Mouse (Mus musculus) liver, embryonic 16.5 days (tissue): Measurements from ENCODE around the gene Gm5108. TPM values are rescaled to one million over a fixed set of nuclear protein-coding genes. Genes with fewer than 3 reads are reported as not detected.

Source experiments
- ATAC-seq: fragments of 200-750 bp; cut with Nextera tagmentation; 2 replicates; pipeline ENCODE4 v1.8.0; 2017; ENCODE audit warnings: low read depth, mild to moderate bottlenecking, moderate number of reproducible peaks, moderate library complexity
- H3K27ac ChIP-seq: fragments of 300-500 bp; sonication (generic); 2 replicates; pipeline ENCODE4 v1.5.1; 2014; ENCODE audit warnings: mild to moderate bottlenecking, low read length
- H3K27me3 ChIP-seq: fragments of 300-500 bp; sonication (generic); 2 replicates; pipeline ENCODE4 v1.6.1; 2014; ENCODE audit warnings: low read depth, low read length, mixed read lengths; ENCODE audit not compliant: control insufficient read depth, insufficient read depth
- H3K36me3 ChIP-seq: fragments of 300-500 bp; sonication (generic); 2 replicates; pipeline ENCODE4 v1.6.1; 2014; ENCODE audit warnings: mild to moderate bottlenecking; ENCODE audit not compliant: control insufficient read depth, insufficient read depth
- H3K4me1 ChIP-seq: fragments of 300-500 bp; sonication (generic); 2 replicates; pipeline ENCODE4 v1.6.1; 2014; ENCODE audit warnings: low read depth, low read length, mixed read lengths; ENCODE audit not compliant: control insufficient read depth
- H3K4me2 ChIP-seq: fragments of 300-500 bp; sonication (generic); 2 replicates; pipeline ENCODE4 v1.6.1; 2014; ENCODE audit warnings: low read depth, low read length, mixed read lengths
- H3K4me3 ChIP-seq: fragments of 300-500 bp; sonication (generic); 2 replicates; pipeline ENCODE4 v1.5.1; 2014; ENCODE audit warnings: low read depth, mild to moderate bottlenecking, low read length
- H3K9ac ChIP-seq: fragments of 300-500 bp; sonication (generic); 2 replicates; pipeline ENCODE4 v1.6.1; 2014; ENCODE audit warnings: low read depth, low read length
- H3K9me3 ChIP-seq: fragments of 300-500 bp; sonication (generic); replicated peaks from 2 replicates; pipeline ENCODE4 v1.6.1; 2016; ENCODE audit warnings: low read length; ENCODE audit not compliant: control insufficient read depth
- WGBS: fragments of 180-500 bp; shearing (Covaris S2); extraction: QIAGEN DNeasy Blood & Tissue Kit; methylation state at CpG from one replicate; pipeline ENCODE4 v1.1.7; 2014; ENCODE audit not compliant: insufficient replicate concordance; 5-methylcytosine and 5-hydroxymethylcytosine counted together
- polyA plus RNA-seq: library from polyadenylated mRNA; unstranded; fragments of >200 nt; fragmentation: Nextera tagmentation; extraction: Ambion mirVana; gene quantifications from 2 replicates; pipeline ENCODE4 v1.2.1, GENCODE M21; 2015

The Gm5108 gene
- polyA plus RNA-seq, 1 experiment from 2014 or later, result not detected

GRCm38 (mm10) chr5:68004419-68004818 lies 63.0 kb downstream of the Gm5108 start:
- Histone ChIP-seq H3K4me3 (no peak overlapping the region), H3K36me3 (no peaks in the 10 kb centered on the region), H3K4me2 (no peak overlapping the region), H3K4me1 (no peaks in the 10 kb centered on the region), H3K27ac (no peak overlapping the region), H3K9ac (no peak overlapping the region), H3K9me3 (no peaks in the 10 kb centered on the region), H3K27me3 (no peaks in the 10 kb centered on the region)
- 67% methylated on average over 2 of the region's 2 CpGs for WGBS
- ATAC-seq, result no peak

GRCm38 (mm10) chr5:68007074-68007473 lies 65.6 kb downstream of the Gm5108 start:
- Histone ChIP-seq H3K27ac (no peak overlapping the region), H3K9ac (no peak overlapping the region), H3K36me3 (no peaks in the 10 kb centered on the region), H3K4me1 (no peaks in the 10 kb centered on the region), H3K9me3 (no peaks in the 10 kb centered on the region), H3K4me2 (no peak overlapping the region), H3K27me3 (no peaks in the 10 kb centered on the region), H3K4me3 (no peak overlapping the region)
- no peak for ATAC-seq
- WGBS, result 34% methylated on average over 4 of the region's 4 CpGs

GRCm38 (mm10) chr5:68011569-68011968 lies 70.1 kb downstream of the Gm5108 start:
- H3K4me2 ChIP-seq, result no peak overlapping the region
- no peak overlapping the region for H3K4me3 ChIP-seq
- no peak overlapping the region for H3K27ac ChIP-seq
- H3K4me1 ChIP-seq, result no peaks in the 10 kb centered on the region
- H3K36me3 ChIP-seq, result no peaks in the 10 kb centered on the region
- no peak overlapping the region for H3K9ac ChIP-seq
- WGBS, result 42% methylated on average over 3 of the region's 3 CpGs
- ATAC-seq, result no peak
- H3K27me3 ChIP-seq, result no peaks in the 10 kb centered on the region
- H3K9me3 ChIP-seq, result no peaks in the 10 kb centered on the region

GRCm38 (mm10) chr5:68012618-68013017 lies 71.1 kb downstream of the Gm5108 start:
- Histone ChIP-seq H3K4me1 (no peaks in the 10 kb centered on the region), H3K36me3 (no peaks in the 10 kb centered on the region), H3K9ac (no peak overlapping the region), H3K4me3 (no peak overlapping the region), H3K27me3 (no peaks in the 10 kb centered on the region), H3K9me3 (no peaks in the 10 kb centered on the region), H3K27ac (no peak overlapping the region), H3K4me2 (no peak overlapping the region)
- 6% methylated on average over 4 of the region's 4 CpGs for WGBS
- ATAC-seq, result no peak

GRCm38 (mm10) chr5:68020870-68021269 lies 79.4 kb downstream of the Gm5108 start:
- H3K4me3 ChIP-seq, result no peak overlapping the region
- H3K4me2 ChIP-seq, result no peak overlapping the region
- no peaks in the 10 kb centered on the region for H3K4me1 ChIP-seq
- no peak overlapping the region for H3K27ac ChIP-seq
- no peaks in the 10 kb centered on the region for H3K9me3 ChIP-seq
- 49% methylated on average over 2 of the region's 2 CpGs for WGBS
- ATAC-seq, result no peak
- H3K27me3 ChIP-seq, result no peaks in the 10 kb centered on the region
- no peak overlapping the region for H3K9ac ChIP-seq
- H3K36me3 ChIP-seq, result no peaks in the 10 kb centered on the region

Other genes with a start within 250 kb of the Gm5108 start
- 40.9 and 48.4 TPM in 2 replicates for gene Atp8a1, start 94.2 kb upstream of the Gm5108 start, polyA plus RNA-seq
- not detected in 2 replicates for gene Gm21905, start 4.8 kb downstream of the Gm5108 start, polyA plus RNA-seq
- gene Grxcr1, start 90.2 kb downstream of the Gm5108 start, polyA plus RNA-seq, result not detected in 2 replicates